Mouse (Mus musculus): ENCODE data around the gene Unc80.
A peak's percentile ranks its signal among the peaks of the same experiment; 100 is the strongest.

The Unc80 gene

DNA sequence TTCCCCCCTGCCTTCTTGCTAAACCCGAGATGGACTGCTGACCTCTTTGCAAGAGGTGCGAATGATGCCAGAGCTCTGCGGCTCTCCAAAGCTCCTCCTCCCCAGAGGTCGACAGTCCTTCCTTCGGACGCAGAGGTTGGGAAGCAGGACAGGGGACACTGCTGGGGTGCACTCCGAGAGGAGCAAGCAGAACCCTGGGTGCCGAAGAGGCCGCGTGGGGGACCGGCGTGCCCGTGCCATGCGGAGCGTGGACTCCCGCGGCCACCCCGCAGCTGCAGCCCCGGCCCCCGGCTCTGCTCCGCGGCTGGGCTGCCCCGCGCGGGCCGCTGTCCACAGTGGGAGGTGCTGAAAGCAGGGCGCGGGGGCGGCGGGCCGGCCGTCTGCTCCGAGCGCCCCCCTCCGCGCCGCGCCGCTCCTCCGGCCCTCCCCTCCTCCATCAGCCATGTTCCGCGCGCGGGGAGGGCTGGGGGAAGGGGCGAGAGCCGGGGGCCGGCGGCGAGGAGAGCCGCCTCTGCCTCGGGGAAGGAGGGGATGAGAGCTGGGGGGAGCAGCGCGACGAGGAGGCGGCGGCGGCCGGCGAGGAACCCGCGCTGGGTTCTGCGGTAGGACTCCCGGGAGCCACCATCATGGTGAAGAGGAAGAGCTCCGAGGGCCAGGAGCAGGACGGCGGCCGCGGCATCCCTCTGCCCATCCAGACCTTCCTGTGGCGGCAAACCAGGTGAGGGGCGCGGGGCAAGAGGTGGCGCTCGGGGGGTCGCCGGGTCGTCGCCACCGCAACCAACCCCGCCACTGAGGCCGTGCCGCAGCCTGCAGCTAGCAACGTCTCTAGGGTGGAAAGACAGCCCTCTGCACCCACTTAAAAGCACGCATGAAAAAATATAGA is at the start of gene Unc80:
Unc80 (plus strand) TSS at position 547 of the 883 bp plus-strand sequence.
- peak; percentile 45 to 58 for DNase-seq (ENCODE audit: low spot score in 2 of 2)

DNA sequence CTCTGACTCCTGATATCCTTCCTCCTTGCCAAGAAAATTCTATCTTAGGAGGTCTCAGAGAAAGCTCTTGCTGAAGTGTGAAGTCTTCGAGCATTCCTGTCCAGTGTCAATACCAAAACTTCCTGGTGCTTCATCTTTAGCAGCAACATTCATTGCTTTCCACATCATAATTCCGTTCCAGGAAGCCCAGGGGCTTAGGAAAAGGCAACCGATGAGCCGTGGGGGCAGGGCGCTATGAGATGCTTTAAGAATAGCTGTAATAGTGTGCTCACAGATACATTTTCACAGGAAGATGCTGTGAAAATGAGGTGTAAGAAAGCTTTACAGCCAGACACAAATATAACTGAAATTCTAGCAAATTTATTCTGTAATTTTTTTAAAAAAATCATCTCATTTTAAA is 42.1 kb upstream of the Unc80 start:
- DNase-seq (ENCODE audit: low spot score in 2 of 2): no peak

DNA sequence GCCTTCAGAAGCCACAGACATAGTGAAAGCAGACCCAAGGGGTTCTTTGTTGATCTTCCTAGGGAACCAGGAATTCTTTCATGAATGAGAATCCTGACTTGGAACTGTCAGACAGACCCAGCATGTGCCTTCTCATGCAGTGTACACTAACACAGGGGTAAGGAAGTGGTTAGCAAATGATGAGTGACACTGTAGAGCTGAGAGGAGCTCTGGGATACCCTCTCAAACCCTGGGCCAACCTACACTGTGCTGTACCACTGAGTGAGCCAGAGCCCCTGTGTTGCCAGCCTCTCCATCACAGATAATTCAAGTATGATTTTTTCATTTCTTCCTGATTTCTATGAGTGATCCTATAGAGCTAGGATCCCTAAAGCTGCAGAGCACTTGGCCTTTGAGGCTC is 37.2 kb upstream of the Unc80 start:
- DNase-seq (ENCODE audit: low spot score in 2 of 2): no peak

DNA sequence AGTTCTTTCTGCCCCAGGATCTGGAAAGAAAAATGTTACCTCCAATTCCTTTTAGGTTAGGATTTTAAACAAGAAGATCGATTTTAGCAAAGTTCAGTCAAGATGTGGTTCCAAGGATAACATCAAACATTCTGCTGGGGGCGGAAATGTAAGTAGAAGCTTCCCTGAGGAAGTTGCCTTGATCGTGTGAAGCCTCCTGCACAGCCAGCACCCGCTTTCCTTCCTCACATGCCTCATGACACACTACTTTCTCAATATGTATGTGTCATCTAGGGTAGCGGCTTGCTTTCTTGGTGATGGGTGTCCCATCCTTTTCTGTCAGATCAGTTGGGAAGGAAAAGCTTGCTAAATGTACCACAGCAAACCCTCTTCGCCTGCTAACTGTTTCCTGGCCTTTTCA is 36.7 kb upstream of the Unc80 start:
- DNase-seq (ENCODE audit: low spot score in 2 of 2): no peak

DNA sequence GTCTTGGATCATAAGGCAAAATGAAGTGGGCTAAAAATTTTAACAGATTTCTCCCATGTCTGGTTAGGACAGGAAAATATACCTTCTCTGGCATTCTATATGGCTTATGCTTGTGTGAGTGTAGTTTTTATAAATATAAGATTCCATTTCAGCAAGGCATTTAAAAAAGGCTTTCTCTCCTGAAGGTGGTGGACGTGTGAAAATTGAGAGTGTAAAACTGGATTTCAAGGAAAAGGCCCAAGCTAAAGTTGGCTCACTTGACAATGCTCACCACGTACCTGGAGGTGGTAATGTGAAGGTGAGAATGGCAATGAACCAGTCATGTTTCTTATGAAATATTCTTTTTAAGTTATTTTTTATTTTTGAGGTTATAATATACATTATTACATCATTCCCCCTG is 30.1 kb upstream of the Unc80 start:
- DNase-seq (ENCODE audit: low spot score in 2 of 2): no peak

DNA sequence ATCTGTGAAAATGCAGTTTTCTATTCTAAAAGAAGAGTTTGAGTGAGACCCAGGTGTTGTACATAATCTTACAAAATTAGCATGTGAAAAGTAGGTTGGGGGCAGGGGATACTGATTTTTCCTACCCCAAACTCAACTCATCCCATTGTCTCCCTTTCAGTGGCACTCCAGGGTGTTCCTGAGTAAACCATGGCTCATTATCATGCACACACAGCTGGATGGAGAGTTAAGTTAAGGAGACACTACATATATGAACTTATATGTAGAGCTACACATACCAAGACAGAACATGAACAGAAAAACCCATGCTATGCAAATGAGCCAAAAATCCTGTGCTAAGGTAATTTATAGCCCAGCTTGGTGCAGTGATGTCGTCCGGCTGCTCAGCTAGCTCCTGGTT is 25.2 kb upstream of the Unc80 start:
- DNase-seq (ENCODE audit: low spot score in 2 of 2): no peak

DNA sequence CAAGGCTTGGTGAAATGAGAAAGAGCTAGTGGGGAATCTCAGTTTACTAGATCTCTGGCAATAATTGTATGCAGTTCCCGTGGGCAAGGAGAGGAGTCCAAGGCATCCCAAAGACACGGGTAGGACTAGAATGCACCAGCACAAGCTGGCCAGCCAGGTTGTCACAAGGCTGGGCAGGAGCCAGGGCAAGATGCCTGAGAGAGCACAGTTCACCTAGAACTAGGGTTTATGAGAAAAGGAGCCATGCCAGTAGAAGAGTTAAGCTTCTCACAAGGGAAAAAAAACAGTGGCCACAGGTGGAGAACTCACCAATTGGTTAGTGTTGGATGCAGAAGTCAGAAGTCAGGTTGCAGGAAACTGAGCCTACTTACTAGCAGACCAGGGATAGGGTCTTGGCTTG is 18.7 kb upstream of the Unc80 start:
- no peak for DNase-seq (ENCODE audit: low spot score in 2 of 2)

DNA sequence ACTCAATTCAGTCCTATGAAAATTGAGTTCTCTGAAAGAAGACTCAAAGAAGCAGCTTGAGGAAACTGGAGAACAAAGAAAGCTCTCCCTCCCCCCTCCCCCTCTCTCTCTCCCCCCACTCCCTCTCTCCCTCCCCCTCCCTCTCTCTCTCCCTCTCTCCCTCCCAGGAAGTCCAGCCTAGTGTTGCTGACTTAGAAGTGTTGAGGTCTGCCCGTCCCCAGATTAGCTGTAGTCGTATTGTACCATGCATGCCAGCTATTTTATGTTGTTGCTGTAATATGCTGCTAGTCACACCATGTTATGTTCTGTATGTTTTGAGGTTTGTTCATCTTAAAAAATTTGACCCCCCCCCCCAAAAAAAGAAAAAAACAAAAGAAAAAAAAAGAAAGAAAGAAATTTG is 11.6 kb upstream of the Unc80 start:
- no peak for DNase-seq (ENCODE audit: low spot score in 2 of 2)

DNA sequence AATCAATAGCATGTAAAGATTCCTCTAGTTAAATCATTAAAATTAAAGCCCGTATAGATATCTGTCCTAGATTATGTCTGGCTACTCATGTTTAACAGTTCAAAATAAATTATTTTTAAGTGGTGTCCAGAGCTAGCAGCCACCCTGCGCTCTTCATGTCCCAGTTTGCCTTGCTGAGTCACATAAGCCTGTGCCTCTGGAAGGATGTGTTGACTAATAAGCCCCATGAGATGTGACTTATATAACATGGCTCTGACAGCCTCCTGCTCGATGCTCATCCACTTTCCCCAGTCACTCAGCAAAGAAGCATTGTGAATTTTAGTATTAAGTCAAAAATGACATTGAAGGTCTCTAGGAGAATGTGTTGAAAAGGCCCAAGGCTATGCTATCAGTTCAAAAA is 10.4 kb upstream of the Unc80 start:
- no peak for DNase-seq (ENCODE audit: low spot score in 2 of 2)

DNA sequence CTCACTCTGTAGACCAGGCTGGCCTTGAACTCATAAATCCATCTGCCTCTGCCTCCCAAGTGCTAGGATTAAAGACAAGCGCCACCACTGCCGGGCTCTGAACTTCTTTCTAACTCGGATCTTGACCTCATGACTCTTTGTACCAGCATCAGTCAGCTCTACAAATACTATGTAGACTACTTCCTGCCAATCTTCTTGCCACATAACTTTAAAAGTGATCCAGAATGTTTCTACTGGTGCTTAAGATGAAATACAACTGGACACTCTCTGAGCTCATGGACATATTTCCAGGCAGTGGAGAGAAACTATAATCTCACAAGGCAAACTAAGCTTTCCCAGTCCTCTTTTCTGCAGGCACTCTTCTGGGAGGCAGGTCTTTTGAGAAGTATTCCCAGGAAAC is 8.8 kb upstream of the Unc80 start:
- DNase-seq (ENCODE audit: low spot score in 2 of 2): no peak

DNA sequence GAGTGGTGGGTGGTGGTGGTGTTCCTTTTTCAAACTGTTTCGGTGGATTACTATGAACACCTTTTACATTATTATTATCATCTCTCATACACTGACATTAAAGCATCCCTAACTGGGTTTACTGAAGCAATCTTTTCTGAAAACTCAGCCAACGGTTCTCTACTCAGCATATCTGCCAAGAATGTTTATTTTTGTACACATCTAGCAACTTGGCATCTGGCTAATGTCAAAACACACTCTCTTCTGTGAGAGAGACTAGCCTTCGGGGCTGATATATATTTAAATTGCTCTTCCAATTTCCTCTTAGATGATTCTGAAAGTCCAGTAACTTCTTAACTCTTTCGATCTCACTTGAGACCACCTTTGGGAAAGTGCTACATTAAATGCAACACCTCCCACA is 7.3 kb upstream of the Unc80 start:
- no peak for DNase-seq (ENCODE audit: low spot score in 2 of 2)

DNA sequence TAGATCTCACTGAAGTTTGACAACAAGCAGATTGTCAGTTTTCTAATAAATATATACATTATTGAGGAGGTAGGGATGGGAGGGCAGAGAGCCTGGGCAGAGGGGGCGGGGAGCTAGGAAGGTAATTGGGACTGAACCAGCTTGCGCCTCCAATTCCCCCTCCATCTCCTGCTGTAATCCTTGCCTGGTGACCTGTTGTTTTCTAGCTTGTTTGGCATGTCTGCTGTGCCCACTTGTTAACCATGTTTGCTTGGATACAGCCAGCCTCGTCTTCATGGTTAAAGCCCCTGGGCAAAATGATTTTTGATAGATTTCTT is 495 bp downstream of the Unc80 start:
- peak in 1 of 2 experiments; percentile 12 for DNase-seq (ENCODE audit: low spot score in 2 of 2)

DNA sequence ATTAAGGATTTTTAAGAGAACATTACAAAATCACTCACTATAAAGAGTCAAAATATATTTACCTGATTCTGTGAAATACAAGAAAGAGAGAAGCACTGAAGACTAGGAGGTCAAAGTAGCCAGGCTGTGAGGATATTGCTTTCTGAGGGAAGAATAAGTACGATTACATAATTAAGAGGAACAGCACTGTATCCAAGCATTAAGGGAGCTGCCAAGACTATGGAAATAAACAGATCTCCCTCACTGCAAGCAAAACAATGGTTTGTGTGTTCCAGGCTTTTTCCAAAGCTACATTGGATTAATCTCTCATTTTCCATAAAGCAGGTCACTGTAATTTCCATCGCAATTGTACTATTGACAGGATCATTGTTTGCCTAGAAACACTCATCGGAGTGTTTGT is 14.6 kb downstream of the Unc80 start:
- no peak for DNase-seq (ENCODE audit: low spot score in 2 of 2)

DNA sequence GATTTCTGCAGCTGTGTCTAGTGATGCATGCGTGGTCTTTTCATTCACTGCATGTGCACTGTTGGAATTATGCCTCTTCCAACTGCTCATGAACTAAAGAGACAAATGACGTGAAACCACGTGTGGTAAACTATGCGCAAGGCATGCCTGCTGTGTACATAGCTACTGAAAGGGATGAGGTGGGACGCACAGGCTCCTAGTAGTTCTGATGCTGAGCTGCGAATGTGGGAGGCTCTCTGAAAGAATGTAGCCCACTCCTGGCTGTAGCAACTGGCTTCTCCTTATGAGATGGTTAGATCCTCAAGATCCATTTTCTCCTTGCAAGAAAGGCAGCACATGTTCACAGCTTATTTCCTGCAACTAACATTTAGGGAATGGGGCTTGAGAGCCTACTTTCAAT is 24.9 kb downstream of the Unc80 start:
- no peak for DNase-seq (ENCODE audit: low spot score in 2 of 2)

DNA sequence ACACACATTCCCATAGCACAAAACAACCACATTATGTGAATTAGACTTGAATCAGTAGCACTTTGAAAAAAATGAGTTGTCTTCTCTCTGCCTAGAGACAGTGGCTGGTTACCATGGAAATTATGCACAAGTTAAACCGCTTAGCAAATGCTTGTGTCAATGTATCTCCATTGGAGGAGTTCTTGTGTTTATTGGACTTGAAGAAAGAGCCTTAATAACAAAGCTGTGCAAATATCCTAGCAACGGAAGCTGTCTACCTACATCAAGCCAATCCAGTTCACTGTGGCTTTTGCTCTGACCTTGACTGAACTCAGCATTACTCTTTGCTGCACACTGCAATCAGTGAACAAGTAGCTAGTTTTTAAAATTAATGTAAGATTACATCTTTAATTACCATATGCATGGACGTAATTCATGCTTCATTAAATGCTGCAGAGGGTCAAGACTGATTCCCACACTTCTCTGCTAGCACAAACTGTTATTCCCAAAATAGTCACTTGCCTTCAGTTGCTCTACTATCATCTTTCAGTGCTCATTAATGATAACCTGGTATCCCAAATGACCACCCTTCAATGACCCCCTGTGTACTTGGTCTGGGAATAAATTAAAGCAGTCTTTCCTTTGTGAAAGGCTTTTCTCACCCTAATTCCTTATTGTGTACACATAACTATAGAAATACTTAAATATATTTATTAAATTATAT is 27.3 kb downstream of the Unc80 start:
- DNase-seq (ENCODE audit: low spot score in 2 of 2): no peak

DNA sequence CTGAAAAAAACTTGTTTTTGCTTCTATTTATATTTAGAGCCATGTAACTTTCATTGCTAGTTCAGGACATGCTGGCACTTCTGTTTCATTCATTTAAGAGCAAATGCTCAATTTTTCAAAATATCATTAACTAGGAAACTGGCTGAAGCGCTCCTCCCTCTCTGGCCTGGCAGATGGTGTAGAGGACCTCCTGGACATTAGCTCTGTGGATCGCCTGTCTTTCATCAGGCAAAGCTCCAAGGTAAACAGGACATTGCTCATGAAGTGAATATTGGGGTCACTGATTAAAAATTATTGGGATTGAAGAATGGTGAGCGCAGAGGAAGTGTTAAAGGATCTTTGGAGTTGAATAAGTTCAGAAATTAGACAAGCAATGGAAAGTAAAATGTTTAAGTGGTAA is 82.6 kb downstream of the Unc80 start:
- DNase-seq (ENCODE audit: low spot score in 2 of 2): no peak

DNA sequence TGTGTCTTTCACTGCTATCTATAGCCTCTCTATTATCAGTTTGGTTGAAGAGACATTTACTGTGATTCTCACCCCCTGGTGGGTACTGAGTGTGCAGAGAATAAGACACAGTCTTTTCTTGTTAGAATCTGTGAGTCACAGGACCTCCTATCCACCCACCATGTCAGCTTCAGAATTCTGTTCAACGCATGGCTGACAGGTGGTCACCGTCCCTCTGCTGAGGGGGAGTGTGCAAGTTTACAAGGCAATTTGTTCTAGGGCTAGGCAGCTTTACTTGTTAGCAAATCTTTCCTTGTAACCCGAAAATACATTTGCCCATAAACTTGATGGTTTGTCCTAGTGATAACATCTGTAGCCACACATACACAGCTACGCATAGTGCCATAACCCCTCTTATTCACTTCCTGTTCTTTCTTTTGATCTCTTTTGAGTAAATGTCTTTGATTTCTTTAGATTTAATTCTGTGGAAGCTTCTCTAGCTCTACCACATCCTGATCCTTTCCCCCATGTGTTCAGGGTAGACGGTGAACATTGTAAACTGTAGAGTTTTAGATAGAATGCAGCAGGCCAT is 84.3 kb downstream of the Unc80 start:
- peak; percentile 74 to 84 for DNase-seq (ENCODE audit: low spot score in 2 of 2)

DNA sequence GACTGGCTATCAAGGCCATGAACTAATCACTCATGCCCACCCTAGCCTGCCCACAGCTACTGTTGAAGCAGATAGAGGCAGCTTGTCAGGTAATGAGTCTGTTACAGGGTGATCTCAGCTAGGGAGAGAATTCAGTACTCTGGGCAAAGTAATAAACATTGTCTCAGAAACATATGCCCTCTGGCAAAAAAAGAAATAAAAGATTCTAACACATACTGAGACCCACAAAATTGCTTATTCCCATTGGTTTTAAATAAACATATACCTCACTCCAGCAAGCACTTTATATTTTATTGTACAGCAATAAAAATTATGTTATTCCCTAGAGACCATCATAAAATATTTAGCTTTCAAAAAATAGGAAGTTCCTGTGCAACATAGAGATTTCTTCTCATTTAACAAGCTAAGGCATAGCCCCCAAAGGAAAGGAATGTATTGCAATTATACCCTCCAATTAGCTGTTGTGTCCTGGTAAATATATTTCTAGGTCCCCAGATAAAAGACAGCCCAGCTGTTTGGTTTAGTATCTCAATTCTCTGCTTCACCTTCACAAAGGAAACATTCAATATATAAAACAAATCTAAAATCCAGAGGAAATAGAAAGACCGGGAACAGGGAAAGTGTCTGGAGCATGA is 93.6 kb downstream of the Unc80 start:
- DNase-seq (ENCODE audit: low spot score in 2 of 2): no peak

DNA sequence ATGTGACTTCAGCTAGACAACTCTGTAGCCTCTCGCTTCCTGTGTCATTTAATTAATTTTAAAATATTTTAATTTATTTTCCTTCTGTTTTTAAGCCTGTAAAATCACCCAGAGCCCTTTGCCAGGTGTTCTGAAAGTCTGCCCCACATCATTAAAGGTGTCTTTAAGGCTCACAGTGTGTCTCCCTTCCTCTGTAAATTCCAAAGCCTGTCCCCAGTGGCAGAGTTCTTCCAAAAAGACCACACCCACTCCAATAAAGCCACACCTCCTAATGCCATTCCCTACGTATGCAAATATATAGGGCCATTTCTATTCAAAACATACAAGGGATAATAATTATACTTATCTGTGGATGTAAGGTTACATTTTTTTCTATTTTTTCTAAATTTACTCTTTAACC is 94.2 kb downstream of the Unc80 start:
- DNase-seq (ENCODE audit: low spot score in 2 of 2): no peak

DNA sequence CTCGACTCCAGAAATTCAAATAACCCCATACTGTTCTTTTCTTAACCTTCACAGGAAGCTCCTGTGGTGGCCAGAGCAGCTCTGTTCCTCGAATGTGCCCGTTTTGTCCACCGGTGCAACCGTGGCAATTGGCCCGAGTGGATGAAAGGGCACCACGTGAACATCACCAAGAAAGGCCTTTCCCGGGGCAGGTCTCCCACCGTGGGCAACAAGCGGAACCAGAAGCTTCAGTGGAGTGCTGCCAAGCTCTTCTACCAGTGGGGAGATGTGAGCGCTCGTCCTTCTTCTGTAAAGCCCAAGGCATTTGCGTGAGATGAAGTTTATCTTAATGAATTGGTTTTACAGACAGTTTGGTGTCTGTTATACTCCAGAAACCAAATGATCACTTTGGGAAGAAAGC is 101.6 kb downstream of the Unc80 start:
- DNase-seq (ENCODE audit: low spot score in 2 of 2): no peak

DNA sequence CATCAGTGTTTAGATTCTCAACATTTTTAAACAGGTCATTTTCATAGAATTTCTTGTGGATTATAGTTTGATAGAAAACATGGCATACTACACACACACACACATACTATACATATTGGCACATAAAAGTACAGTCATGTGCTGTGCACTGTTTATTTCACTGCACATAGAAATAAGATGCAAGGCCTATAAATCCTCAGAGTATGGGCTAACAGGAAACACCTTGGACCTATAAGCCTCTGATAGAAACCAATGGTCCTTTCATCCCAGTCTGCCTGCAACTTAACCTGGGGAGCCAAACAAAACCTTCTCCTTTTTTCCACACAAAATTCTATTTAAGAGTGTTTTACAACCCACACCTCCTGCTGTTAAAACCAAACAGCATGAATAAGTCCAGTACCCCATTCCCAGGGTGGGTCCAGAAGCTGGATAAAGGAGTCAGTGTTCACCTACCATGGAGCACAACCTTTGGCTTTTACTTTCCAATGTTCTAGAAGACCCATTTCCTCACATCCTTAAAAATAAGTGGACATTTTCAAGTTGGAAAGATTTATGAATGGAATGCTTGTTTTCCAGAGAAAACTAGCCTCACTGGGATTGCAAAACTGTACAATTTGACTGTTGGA is 129.1 kb downstream of the Unc80 start:
- DNase-seq (ENCODE audit: low spot score in 2 of 2): no peak

DNA sequence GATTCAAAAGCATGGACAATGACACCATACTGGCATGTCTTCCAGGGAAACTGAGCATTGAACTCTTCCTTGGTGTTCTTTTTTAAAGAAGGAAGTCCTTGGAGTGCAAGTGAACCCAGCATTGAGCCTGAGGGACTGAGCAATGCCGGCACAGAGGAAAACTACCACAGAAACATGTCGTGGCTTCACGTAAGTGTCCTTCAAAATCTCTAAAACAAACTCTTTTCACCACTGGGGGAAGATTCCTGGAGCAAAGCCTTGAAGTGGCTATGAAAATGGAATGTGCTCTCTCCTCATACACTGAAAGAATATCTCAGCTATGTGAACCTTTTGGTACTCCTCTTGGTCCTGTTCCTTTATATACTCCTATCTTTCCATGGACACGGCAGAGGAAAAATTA is 140.1 kb downstream of the Unc80 start:
- no peak for DNase-seq (ENCODE audit: low spot score in 2 of 2)

Measured in right cerebral cortex, postnatal 36 days (tissue).